Mouse (Mus musculus): ENCODE results near the gene Nsmce4a. TPM values are rescaled to one million over a fixed set of nuclear protein-coding genes. Genes with fewer than 3 reads are reported as not detected.

The Nsmce4a gene
- polyA plus RNA-seq, 1 experiment from 2014 or later = 170 TPM

DNA sequence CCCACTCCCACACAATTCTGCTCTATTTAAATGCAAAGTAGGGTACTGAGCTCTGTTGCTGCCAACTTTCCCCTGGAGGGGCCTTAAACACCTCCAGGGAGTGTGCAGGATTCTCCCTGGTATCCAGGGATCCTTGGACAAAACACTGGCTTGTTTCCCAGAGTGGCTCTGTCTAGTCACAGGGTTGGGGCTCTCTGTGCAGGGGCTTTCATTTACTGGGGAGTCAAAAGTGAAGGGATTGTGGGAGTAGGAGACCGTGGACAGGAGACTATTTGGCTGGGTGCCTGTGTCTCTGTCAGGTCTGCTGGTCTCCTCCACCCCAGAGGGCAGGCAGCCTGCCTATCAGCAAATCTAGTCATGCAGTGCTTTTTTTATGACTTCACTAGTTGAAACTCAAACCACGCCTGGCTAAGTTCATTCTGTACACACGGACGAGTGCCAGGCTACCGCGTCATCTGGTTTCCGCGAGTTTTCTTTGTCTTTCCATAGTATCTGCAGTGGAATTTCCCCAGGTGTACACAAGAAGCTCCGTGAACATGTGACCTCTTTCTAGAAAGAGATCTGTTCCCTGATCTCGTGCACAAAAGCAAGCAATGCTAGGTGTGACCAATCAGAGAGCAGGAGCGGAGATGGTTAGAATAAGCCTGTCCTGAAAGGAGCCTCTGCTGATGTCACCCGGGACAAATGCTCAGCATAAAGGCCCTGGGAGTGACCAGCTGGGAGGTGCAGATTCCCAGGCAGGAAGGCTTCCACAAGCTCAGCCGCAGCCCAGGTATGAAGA, 1.5 kb upstream of the Nsmce4a start:
- Histone ChIP-seq H3K9me3 (replicated peaks) (no peaks in the 10 kb centered on the region), H3K27me3 (no peaks in the 10 kb centered on the region), H3K27ac (peak overlapping the region; percentile 89), H3K36me3 (no peaks in the 10 kb centered on the region), H3K4me1 (peaks cover 42% of the 10 kb centered on the region), H3K4me3 (replicated peaks) (peak overlapping the region; percentile 18), H3K4me2 (peak overlapping the region; percentile 38), H3K9ac (no peak overlapping the region)
- WGBS = 28% methylated on average over 13 of the region's 13 CpGs
- ATAC-seq (replicated peaks; ENCODE audit: low FRiP score) = peak; percentile 85

GRCm38 (mm10) chr7:130573746-130574145, 828 bp upstream of the Nsmce4a start:
- no peaks in the 10 kb centered on the region for H3K9me3 ChIP-seq (replicated peaks)
- H3K9ac ChIP-seq = no peak overlapping the region
- no peak overlapping the region for H3K4me2 ChIP-seq
- peak overlapping the region; percentile 89 for H3K27ac ChIP-seq
- no peak for ATAC-seq (replicated peaks; ENCODE audit: low FRiP score)
- H3K36me3 ChIP-seq = no peaks in the 10 kb centered on the region
- peaks cover 49% of the 10 kb centered on the region for H3K4me1 ChIP-seq
- WGBS = 95% methylated on average over 10 of the region's 10 CpGs
- no peak overlapping the region for H3K4me3 ChIP-seq (replicated peaks)
- H3K27me3 ChIP-seq = no peaks in the 10 kb centered on the region

DNA sequence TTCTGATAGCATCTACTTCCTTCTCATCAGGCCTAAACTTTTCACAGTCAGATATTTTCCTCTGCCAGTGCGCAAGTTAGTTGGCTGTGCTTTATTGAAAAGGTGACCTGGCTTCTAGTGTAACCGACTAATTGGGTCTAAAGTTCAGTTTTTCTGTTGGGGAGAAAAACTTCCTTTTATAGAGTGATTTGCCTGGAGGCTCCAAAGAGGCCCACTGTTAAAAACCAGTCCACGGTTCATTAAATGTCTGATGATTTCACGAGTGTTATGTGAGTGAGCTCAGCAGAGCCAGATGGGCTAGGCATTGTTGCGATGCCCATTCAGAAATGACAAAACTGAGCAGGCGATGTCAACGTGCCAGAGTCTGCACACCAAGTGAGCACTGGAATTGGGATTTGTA, 2.4 kb downstream of the Nsmce4a start:
- ATAC-seq (replicated peaks; ENCODE audit: low FRiP score) = no peak

GRCm38 (mm10) chr7:130568783-130569436, 4.0 kb downstream of the Nsmce4a start:
- no peaks in the 10 kb centered on the region for H3K36me3 ChIP-seq
- no peak overlapping the region for H3K4me2 ChIP-seq
- WGBS = 39% methylated on average over 9 of the region's 9 CpGs
- no peak for ATAC-seq (replicated peaks; ENCODE audit: low FRiP score)
- H3K27me3 ChIP-seq = no peaks in the 10 kb centered on the region
- no peak overlapping the region for H3K9ac ChIP-seq
- H3K4me1 ChIP-seq = peaks cover 23% of the 10 kb centered on the region
- H3K4me3 ChIP-seq (replicated peaks) = no peak overlapping the region
- H3K9me3 ChIP-seq (replicated peaks) = no peaks in the 10 kb centered on the region
- no peak overlapping the region for H3K27ac ChIP-seq

More for the DNA sequence above, 2.4 kb downstream of the Nsmce4a start:
- Histone ChIP-seq H3K9me3 (replicated peaks) (no peaks in the 10 kb centered on the region), H3K4me2 (no peak overlapping the region), H3K36me3 (no peaks in the 10 kb centered on the region), H3K27ac (0 out of 2 replicates have a peak overlapping the region, but pooled peaks have one; percentile 24), H3K9ac (no peak overlapping the region), H3K4me1 (peaks cover 34% of the 10 kb centered on the region), H3K27me3 (no peaks in the 10 kb centered on the region), H3K4me3 (replicated peaks) (no peak overlapping the region)
- WGBS = 45% methylated on average over 7 of the region's 7 CpGs

GRCm38 (mm10) chr7:130564596-130564995, 8.3 kb downstream of the Nsmce4a start:
- Histone ChIP-seq H3K27ac (no peak overlapping the region), H3K4me3 (replicated peaks) (no peak overlapping the region), H3K9me3 (replicated peaks) (no peaks in the 10 kb centered on the region), H3K4me1 (peaks cover 7% of the 10 kb centered on the region), H3K27me3 (no peaks in the 10 kb centered on the region), H3K36me3 (no peaks in the 10 kb centered on the region), H3K9ac (no peak overlapping the region), H3K4me2 (no peak overlapping the region)
- WGBS = 70% methylated on average over 3 of the region's 3 CpGs
- ATAC-seq (replicated peaks; ENCODE audit: low FRiP score) = no peak

GRCm38 (mm10) chr7:130563880-130564279, 9.0 kb downstream of the Nsmce4a start:
- H3K27me3 ChIP-seq = no peaks in the 10 kb centered on the region
- H3K36me3 ChIP-seq = no peaks in the 10 kb centered on the region
- no peak overlapping the region for H3K4me3 ChIP-seq (replicated peaks)
- H3K27ac ChIP-seq = no peak overlapping the region
- WGBS = 53% methylated on average over 4 of the region's 4 CpGs
- no peak overlapping the region for H3K4me2 ChIP-seq
- H3K4me1 ChIP-seq = peaks cover 2% of the 10 kb centered on the region
- H3K9ac ChIP-seq = no peak overlapping the region
- no peak for ATAC-seq (replicated peaks; ENCODE audit: low FRiP score)
- no peaks in the 10 kb centered on the region for H3K9me3 ChIP-seq (replicated peaks)

DNA sequence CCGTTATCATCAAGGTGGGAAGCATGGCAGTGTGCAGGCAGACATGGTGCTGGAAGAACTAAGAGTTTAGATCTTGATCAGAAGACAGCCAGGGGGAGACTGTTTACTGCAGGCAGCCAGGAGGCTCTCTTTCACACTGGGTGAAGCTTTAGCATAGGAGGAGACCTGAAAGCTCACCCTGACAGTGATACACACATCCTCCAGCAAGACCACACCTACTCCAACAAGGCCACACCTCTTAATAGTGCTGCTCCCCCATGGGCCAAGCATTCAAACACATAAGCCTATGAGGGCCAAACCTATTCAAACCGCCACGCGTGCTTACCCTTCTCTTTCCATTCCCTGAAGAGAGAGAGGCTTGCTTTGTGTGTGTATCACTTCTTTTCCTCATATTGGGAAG, 9.6 kb downstream of the Nsmce4a start:
- Histone ChIP-seq H3K4me1 (no peaks in the 10 kb centered on the region), H3K9me3 (replicated peaks) (no peaks in the 10 kb centered on the region), H3K4me2 (no peak overlapping the region), H3K4me3 (replicated peaks) (no peak overlapping the region), H3K36me3 (no peaks in the 10 kb centered on the region), H3K9ac (no peak overlapping the region), H3K27ac (no peak overlapping the region), H3K27me3 (no peaks in the 10 kb centered on the region)
- 85% methylated on average over 4 of the region's 4 CpGs for WGBS
- no peak for ATAC-seq (replicated peaks; ENCODE audit: low FRiP score)

DNA sequence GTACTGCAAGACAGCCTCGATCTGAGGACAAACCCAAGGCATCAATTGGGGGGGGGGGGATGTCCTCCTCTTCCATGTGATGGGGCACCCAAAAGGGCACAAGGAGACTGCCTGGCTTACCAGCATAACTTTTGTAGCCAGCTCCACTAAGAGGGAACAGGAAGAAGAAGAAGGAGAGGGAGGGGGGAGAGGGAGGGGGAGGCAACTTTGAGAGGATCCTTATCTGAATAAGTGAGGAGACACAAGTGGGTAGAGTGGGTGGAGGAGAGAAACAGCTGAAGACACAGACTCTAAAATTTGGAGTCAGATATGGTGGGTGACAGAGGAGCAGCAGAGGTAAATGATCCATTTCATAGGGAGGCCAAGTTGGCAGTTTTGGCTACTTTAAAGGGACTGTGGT, 12.0 kb downstream of the Nsmce4a start:
- no peaks in the 10 kb centered on the region for H3K36me3 ChIP-seq
- no peaks in the 10 kb centered on the region for H3K9me3 ChIP-seq (replicated peaks)
- no peak overlapping the region for H3K27ac ChIP-seq
- H3K4me3 ChIP-seq (replicated peaks) = no peak overlapping the region
- ATAC-seq (replicated peaks; ENCODE audit: low FRiP score) = no peak
- no peaks in the 10 kb centered on the region for H3K27me3 ChIP-seq
- no peaks in the 10 kb centered on the region for H3K4me1 ChIP-seq
- WGBS = 90% methylated on average over 1 of the region's 1 CpGs
- no peak overlapping the region for H3K9ac ChIP-seq
- no peak overlapping the region for H3K4me2 ChIP-seq

- H3K4me1 ChIP-seq = no peaks in the 10 kb centered on the region
- ATAC-seq (replicated peaks; ENCODE audit: low FRiP score) = no peak
- no peaks in the 10 kb centered on the region for H3K36me3 ChIP-seq
- H3K27ac ChIP-seq = no peak overlapping the region
- H3K27me3 ChIP-seq = no peaks in the 10 kb centered on the region
- no peak overlapping the region for H3K4me2 ChIP-seq
- H3K9ac ChIP-seq = no peak overlapping the region
- H3K4me3 ChIP-seq (replicated peaks) = no peak overlapping the region
- WGBS = 77% methylated on average over 4 of the region's 4 CpGs
- H3K9me3 ChIP-seq (replicated peaks) = no peaks in the 10 kb centered on the region
These were observed 14.3 kb downstream of the Nsmce4a start for GRCm38 (mm10) chr7:130558592-130558991.

DNA sequence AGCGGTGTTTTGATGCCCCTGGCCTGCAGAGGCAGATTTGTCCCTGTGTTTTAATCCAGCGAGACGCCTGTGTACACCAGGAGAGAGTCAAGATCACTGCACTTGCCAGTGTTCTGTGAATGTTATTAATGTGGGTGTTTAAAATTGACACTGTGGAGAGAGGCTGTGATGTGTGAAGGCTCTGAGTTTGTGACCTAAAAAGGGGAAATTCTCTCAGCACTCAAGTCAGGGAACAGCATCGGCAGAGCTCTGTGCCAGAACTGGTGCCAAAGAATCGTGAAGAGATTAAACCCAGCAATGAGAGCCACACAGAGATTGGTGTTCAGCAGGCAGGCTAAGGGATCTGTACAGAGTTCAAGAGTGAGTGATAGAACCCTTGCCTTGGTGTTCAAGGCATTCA, 17.3 kb downstream of the Nsmce4a start:
- Histone ChIP-seq H3K9me3 (replicated peaks) (no peaks in the 10 kb centered on the region), H3K27ac (no peak overlapping the region), H3K9ac (no peak overlapping the region), H3K4me1 (0 out of 2 replicates have a peak, but pooled peaks cover 7% of the 10 kb centered on the region), H3K27me3 (no peaks in the 10 kb centered on the region), H3K4me2 (no peak overlapping the region), H3K4me3 (replicated peaks) (no peak overlapping the region), H3K36me3 (no peaks in the 10 kb centered on the region)
- 77% methylated on average over 5 of the region's 5 CpGs for WGBS
- ATAC-seq (replicated peaks; ENCODE audit: low FRiP score) = no peak

DNA sequence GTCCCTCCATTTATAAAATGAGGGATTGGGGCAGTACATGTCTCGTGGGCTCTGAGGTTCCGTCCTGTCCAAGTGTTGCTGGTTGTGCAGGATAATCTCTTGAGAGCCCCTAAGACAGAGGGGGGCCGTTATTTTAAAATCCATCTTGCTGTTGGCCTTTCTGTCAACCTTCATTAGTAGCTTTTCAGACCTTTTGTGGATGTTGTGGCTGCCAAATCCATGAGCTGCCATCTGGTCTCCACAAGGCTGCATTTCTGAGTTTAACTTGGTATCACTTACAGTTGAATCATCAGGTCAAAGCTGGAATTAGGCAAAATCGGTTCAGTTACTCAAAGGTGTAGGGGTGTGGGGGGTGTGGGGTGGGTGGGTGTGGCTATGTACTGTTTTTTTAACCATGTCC, 19.6 kb downstream of the Nsmce4a start:
- no peaks in the 10 kb centered on the region for H3K36me3 ChIP-seq
- H3K27ac ChIP-seq = no peak overlapping the region
- no peak overlapping the region for H3K9ac ChIP-seq
- no peak overlapping the region for H3K4me3 ChIP-seq (replicated peaks)
- no peak for ATAC-seq (replicated peaks; ENCODE audit: low FRiP score)
- H3K9me3 ChIP-seq (replicated peaks) = no peaks in the 10 kb centered on the region
- H3K4me2 ChIP-seq = no peak overlapping the region
- 71% methylated on average over 4 of the region's 4 CpGs for WGBS
- H3K4me1 ChIP-seq = 0 out of 2 replicates have a peak, but pooled peaks cover 7% of the 10 kb centered on the region
- no peaks in the 10 kb centered on the region for H3K27me3 ChIP-seq

DNA sequence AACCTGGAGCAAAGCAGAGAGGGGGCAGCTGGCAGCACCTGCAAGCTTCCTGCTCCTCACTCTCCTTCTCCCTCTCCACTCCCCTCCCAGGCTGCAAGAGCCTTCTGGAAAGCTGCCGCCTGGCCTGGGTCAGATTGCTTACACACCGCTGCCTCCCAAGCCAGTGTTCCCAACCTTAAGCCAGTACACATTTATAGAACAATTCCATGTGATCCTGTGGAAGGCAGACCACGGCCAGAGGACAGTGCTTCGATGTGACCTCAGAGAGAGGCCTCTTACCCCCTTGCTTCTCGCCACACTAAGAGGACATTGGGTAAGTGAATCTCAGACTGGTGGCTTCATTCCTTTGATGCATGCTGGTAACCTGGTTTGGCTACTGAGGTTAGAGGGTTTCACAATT, 20.1 kb downstream of the Nsmce4a start:
- Histone ChIP-seq H3K4me2 (no peak overlapping the region), H3K9ac (no peak overlapping the region), H3K4me1 (0 out of 2 replicates have a peak, but pooled peaks cover 7% of the 10 kb centered on the region), H3K36me3 (no peaks in the 10 kb centered on the region), H3K4me3 (replicated peaks) (no peak overlapping the region), H3K27ac (no peak overlapping the region), H3K9me3 (replicated peaks) (no peaks in the 10 kb centered on the region), H3K27me3 (no peaks in the 10 kb centered on the region)
- no peak for ATAC-seq (replicated peaks; ENCODE audit: low FRiP score)
- WGBS = 44% methylated on average over 5 of the region's 5 CpGs

All from kidney, embryonic 15.5 days (tissue).